Comparison of ENCODE assay signal across 8 mouse cellular contexts in the genomic region with DNA sequence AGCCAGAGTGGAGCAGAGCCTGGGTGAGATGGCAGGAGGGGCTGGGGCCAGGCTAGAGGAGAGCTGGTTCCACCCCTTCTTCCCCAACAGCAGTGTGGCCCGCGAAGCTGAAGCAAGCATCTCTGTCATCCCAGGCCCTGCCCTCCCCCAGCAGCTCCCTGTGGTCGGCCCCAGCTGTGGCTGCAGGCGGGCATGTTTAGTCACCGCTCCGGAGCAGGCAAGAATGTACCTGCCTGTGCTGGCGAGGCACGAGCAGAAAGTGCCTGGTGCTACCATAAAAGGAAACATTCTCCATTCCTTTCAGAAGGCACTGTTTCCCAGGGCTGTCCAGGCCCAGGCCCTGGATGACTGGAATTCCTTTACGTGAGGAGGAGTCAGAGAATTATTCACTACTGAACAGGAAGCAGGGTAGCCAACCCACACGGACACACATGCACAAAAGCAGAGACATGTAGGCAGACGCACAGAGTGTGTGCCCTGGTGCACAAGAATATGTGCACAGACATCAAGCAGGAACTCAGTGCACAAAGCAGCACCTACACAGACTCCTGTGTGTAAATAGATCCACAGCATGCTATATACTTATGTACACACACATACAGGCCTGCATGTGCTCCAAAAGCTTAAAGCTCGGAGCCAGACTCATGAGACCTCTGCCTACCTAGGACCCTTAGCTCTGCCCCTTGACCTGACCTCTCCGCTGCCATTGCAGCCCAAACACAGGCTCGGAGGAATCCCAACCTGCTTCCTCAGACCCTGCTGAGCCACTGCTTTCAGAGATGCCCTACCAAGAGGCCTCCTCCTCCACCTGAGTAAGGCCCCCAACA. TPM values are rescaled to one million over a fixed set of nuclear protein-coding genes. Genes with fewer than 3 reads are reported as not detected.
DNase-seq lines count a peak whose midpoint lies in the region; ATAC-seq and TF ChIP-seq lines count a peak whose summit lies in the region.

No protein-coding gene starts in this region.

- peaks cover 27% of the 10 kb centered on the region for H3K4me1 ChIP-seq in bone marrow, adult 2 months (ENCODE audit: control insufficient read depth, insufficient read depth, low read length)
- H3K4me1 ChIP-seq in neural tube, embryonic 13.5 days (replicated peaks): peaks cover 36% of the 10 kb centered on the region

- ATAC-seq in neural tube, embryonic 13.5 days (ENCODE audit: low read depth): peak; percentile 49; the same call in 1 of the 2 replicates

- H3K9me3 ChIP-seq in neural tube, embryonic 13.5 days: no peaks in the 10 kb centered on the region

- H3K27ac ChIP-seq in bone marrow, adult 2 months (ENCODE audit: control insufficient read depth, insufficient read depth, low read depth, low read length, poor library complexity): peak overlapping the region; percentile 40; the same call in 1 of the 2 replicates
- H3K27ac ChIP-seq in neural tube, embryonic 13.5 days (replicated peaks): peak overlapping the region; percentile 80

- no peaks in the 10 kb centered on the region for H3K27me3 ChIP-seq in neural tube, embryonic 13.5 days

- H3K4me2 ChIP-seq in neural tube, embryonic 13.5 days: no peak overlapping the region

- no peak overlapping the region for H3K4me3 ChIP-seq in bone marrow, adult 2 months (replicated peaks; ENCODE audit: control insufficient read depth, low read depth, low read length)
- H3K4me3 ChIP-seq in neural tube, embryonic 13.5 days: no peak overlapping the region

- TF ChIP-seq POLR2A in bone marrow, adult 2 months (IDR thresholded peaks at IDR 0.05; ENCODE audit: borderline replicate concordance, control insufficient read depth, low read depth, low read length): no peak

- peak overlapping the region; percentile 38 for H3K9ac ChIP-seq in neural tube, embryonic 13.5 days

- whole genome bisulfite sequencing in bone marrow, adult 2 months: 25% methylated on average over 14 of the region's 14 CpGs
- WGBS in neural tube, embryonic 13.5 days: 29% methylated on average over 14 of the region's 14 CpGs

- TF ChIP-seq CTCF in bone marrow, adult 2 months (IDR thresholded peaks at IDR 0.05; ENCODE audit: control insufficient read depth, insufficient read depth, low read length): no peak

- H3K36me3 ChIP-seq in neural tube, embryonic 13.5 days: peaks cover 28% of the 10 kb centered on the region

- peak; percentile 40 to 55 for DNase-seq in left cerebral cortex, adult 18-20 months (ENCODE audit: low spot score in 2 of 2)
- DNase-seq in left cerebral cortex, adult 11 months (ENCODE audit: low spot score): no peak
- peak; percentile 43 for DNase-seq in gastrocnemius, postnatal 25 days
- peak; percentile 82 for DNase-seq in kidney, adult 11 months
- DNase-seq in lung, adult 18-20 months: peak; percentile 82 to 83
- no peak for DNase-seq in cerebellum, adult 18-20 months

RNA-seq across cellular contexts. Expression of a gene that starts 42.1 kb away (rescaled TPM):
- 1 to 10 TPM; 7.9 to 9.2 TPM for total RNA-seq in left cerebral cortex, adult 18-20 months (2021)
- 47.8 and 48.7 TPM in 2 replicates for polyA plus RNA-seq in bone marrow, adult 2 months (2011; ENCODE audit: insufficient read depth, insufficient read length, low replicate concordance, missing spikeins)
- total RNA-seq in gastrocnemius, postnatal 25 days (2021): under 1 TPM in 1 of 2 experiments, not detected in 1; 0.21 TPM
- not detected in 2 replicates for polyA plus RNA-seq in neural tube, embryonic 13.5 days (2015; fragmentation: Nextera tagmentation; extraction: Ambion mirVana)

RNA-seq across cellular contexts. Expression of a gene that starts 43.1 kb away (rescaled TPM):
- total RNA-seq in left cerebral cortex, adult 18-20 months (2021): 10 to 100 TPM; 74.4 to 78.9 TPM
- 264 and 399 TPM in 2 replicates for polyA plus RNA-seq in bone marrow, adult 2 months (2011; ENCODE audit: insufficient read depth, insufficient read length, low replicate concordance, missing spikeins)
- total RNA-seq in gastrocnemius, postnatal 25 days (2021): 10 to 100 TPM; 51.0 to 72.0 TPM
- 12.4 and 15.5 TPM in 2 replicates for polyA plus RNA-seq in neural tube, embryonic 13.5 days (2015; fragmentation: Nextera tagmentation; extraction: Ambion mirVana)

Comparison
In these comparisons a context has a peak if more than half of its experiments do, and no peak if none do; other contexts are left out.
1. DNase-seq: peak in left cerebral cortex, adult 18-20 months (2 of 2), gastrocnemius, postnatal 25 days (single experiment), kidney, adult 11 months (single experiment) and lung, adult 18-20 months (2 of 2); none in left cerebral cortex, adult 11 months (single experiment) and cerebellum, adult 18-20 months (0 of 2).
2. RNA of a gene that starts 42.1 kb away (total RNA-seq): 7.9 to 9.2 TPM in left cerebral cortex, adult 18-20 months; 0.21 TPM in gastrocnemius, postnatal 25 days; every median in the first group is over 4 times any median in the second.